Mouse (Mus musculus): ENCODE measurements around the gene Vmn2r11. TPM values are rescaled to one million over a fixed set of nuclear protein-coding genes. Genes with fewer than 3 reads are reported as not detected.
"Not testable (repeated sequence)": the region's sequence is repeated elsewhere in the genome, so short reads cannot be mapped to it uniquely, and the experiment has no call there.

Gene Vmn2r11
- not detected in 2 replicates for polyA plus RNA-seq (2015; fragmentation: Nextera tagmentation; extraction: Ambion mirVana)

- not testable (repeated sequence) for H3K4me3 ChIP-seq (replicated peaks; ENCODE audit: low read length); H3K27ac ChIP-seq (ENCODE audit: low read length); H3K27me3 ChIP-seq (ENCODE audit: control insufficient read depth, insufficient read depth, low read length); ATAC-seq (ENCODE audit: insufficient read depth, low FRiP score); H3K4me2 ChIP-seq (ENCODE audit: low read depth, low read length); H3K36me3 ChIP-seq (ENCODE audit: control insufficient read depth, insufficient read depth, low read length); H3K9ac ChIP-seq (ENCODE audit: low read length); H3K4me1 ChIP-seq (ENCODE audit: control insufficient read depth, insufficient read depth, low read length); H3K9me3 ChIP-seq (replicated peaks; ENCODE audit: control insufficient read depth, low read length)
- WGBS, result 84% methylated on average over 3 of the region's 3 CpGs
Measured at GRCm38 (mm10) chr5:109059469-109059868, at the start of gene Vmn2r11. TSS of gene Vmn2r11 (minus strand) at chr5:109059569.

GRCm38 (mm10) chr5:109097850-109098249 lies 38.5 kb upstream of the Vmn2r11 start, which contains the start of gene Vmn2r12:
TSS of gene Vmn2r12 (minus strand) at chr5:109097950.
- H3K4me1 ChIP-seq (ENCODE audit: control insufficient read depth, insufficient read depth, low read length); H3K27ac ChIP-seq (ENCODE audit: low read length); H3K27me3 ChIP-seq (ENCODE audit: control insufficient read depth, insufficient read depth, low read length); ATAC-seq (ENCODE audit: insufficient read depth, low FRiP score); H3K36me3 ChIP-seq (ENCODE audit: control insufficient read depth, insufficient read depth, low read length); H3K9ac ChIP-seq (ENCODE audit: low read length); H3K4me3 ChIP-seq (replicated peaks; ENCODE audit: low read length); H3K9me3 ChIP-seq (replicated peaks; ENCODE audit: control insufficient read depth, low read length); H3K4me2 ChIP-seq (ENCODE audit: low read depth, low read length): not testable (repeated sequence)
- whole genome bisulfite sequencing, result 82% methylated on average over 5 of the region's 5 CpGs

GRCm38 (mm10) chr5:109096482-109096881 lies 37.1 kb upstream of the Vmn2r11 start:
- H3K4me3 ChIP-seq (replicated peaks; ENCODE audit: low read length), result not testable (repeated sequence)
- 72% methylated on average over 3 of the region's 3 CpGs for WGBS

GRCm38 (mm10) chr5:109072016-109072415 lies 12.6 kb upstream of the Vmn2r11 start:
- ATAC-seq (ENCODE audit: insufficient read depth, low FRiP score); H3K4me3 ChIP-seq (replicated peaks; ENCODE audit: low read length); H3K4me2 ChIP-seq (ENCODE audit: low read depth, low read length); H3K36me3 ChIP-seq (ENCODE audit: control insufficient read depth, insufficient read depth, low read length); H3K27ac ChIP-seq (ENCODE audit: low read length); H3K4me1 ChIP-seq (ENCODE audit: control insufficient read depth, insufficient read depth, low read length); H3K9me3 ChIP-seq (replicated peaks; ENCODE audit: control insufficient read depth, low read length); H3K9ac ChIP-seq (ENCODE audit: low read length); H3K27me3 ChIP-seq (ENCODE audit: control insufficient read depth, insufficient read depth, low read length): not testable (repeated sequence)
- WGBS, result 38% methylated on average over 4 of the region's 4 CpGs

More at GRCm38 (mm10) chr5:109096482-109096881, 37.1 kb upstream of the Vmn2r11 start:
- H3K36me3 ChIP-seq (ENCODE audit: control insufficient read depth, insufficient read depth, low read length); H3K27me3 ChIP-seq (ENCODE audit: control insufficient read depth, insufficient read depth, low read length); H3K9me3 ChIP-seq (replicated peaks; ENCODE audit: control insufficient read depth, low read length); H3K27ac ChIP-seq (ENCODE audit: low read length); ATAC-seq (ENCODE audit: insufficient read depth, low FRiP score); H3K9ac ChIP-seq (ENCODE audit: low read length); H3K4me2 ChIP-seq (ENCODE audit: low read depth, low read length); H3K4me1 ChIP-seq (ENCODE audit: control insufficient read depth, insufficient read depth, low read length): not testable (repeated sequence)

- ATAC-seq (ENCODE audit: insufficient read depth, low FRiP score), result no peak
- no peak overlapping the region for H3K27ac ChIP-seq (ENCODE audit: low read length)
- H3K4me2 ChIP-seq (ENCODE audit: low read depth, low read length), result no peak overlapping the region
- no peak overlapping the region for H3K4me3 ChIP-seq (replicated peaks; ENCODE audit: low read length)
- no peaks in the 10 kb centered on the region for H3K9me3 ChIP-seq (replicated peaks; ENCODE audit: control insufficient read depth, low read length)
- no peaks in the 10 kb centered on the region for H3K27me3 ChIP-seq (ENCODE audit: control insufficient read depth, insufficient read depth, low read length)
- WGBS, result 75% methylated on average over 1 of the region's 1 CpGs
- H3K36me3 ChIP-seq (ENCODE audit: control insufficient read depth, insufficient read depth, low read length), result no peaks in the 10 kb centered on the region
- H3K4me1 ChIP-seq (ENCODE audit: control insufficient read depth, insufficient read depth, low read length), result no peaks in the 10 kb centered on the region
- no peak overlapping the region for H3K9ac ChIP-seq (ENCODE audit: low read length)
Measured at GRCm38 (mm10) chr5:109055286-109055685, 4.1 kb downstream of the Vmn2r11 start.

GRCm38 (mm10) chr5:109032591-109032990 lies 26.8 kb downstream of the Vmn2r11 start:
- Histone ChIP-seq H3K4me3 (replicated peaks; ENCODE audit: low read length) (no peak overlapping the region), H3K36me3 (ENCODE audit: control insufficient read depth, insufficient read depth, low read length) (no peaks in the 10 kb centered on the region), H3K27me3 (ENCODE audit: control insufficient read depth, insufficient read depth, low read length) (no peaks in the 10 kb centered on the region), H3K9ac (ENCODE audit: low read length) (no peak overlapping the region), H3K4me2 (ENCODE audit: low read depth, low read length) (no peak overlapping the region), H3K4me1 (ENCODE audit: control insufficient read depth, insufficient read depth, low read length) (no peaks in the 10 kb centered on the region), H3K27ac (ENCODE audit: low read length) (no peak overlapping the region), H3K9me3 (replicated peaks; ENCODE audit: control insufficient read depth, low read length) (no peaks in the 10 kb centered on the region)
- ATAC-seq (ENCODE audit: insufficient read depth, low FRiP score), result no peak

GRCm38 (mm10) chr5:109006427-109006826 lies 52.9 kb downstream of the Vmn2r11 start, which contains the start of gene Vmn2r10:
TSS of gene Vmn2r10 (minus strand) at chr5:109006527.
- not testable (repeated sequence) for H3K4me1 ChIP-seq (ENCODE audit: control insufficient read depth, insufficient read depth, low read length); H3K4me3 ChIP-seq (replicated peaks; ENCODE audit: low read length); H3K4me2 ChIP-seq (ENCODE audit: low read depth, low read length); ATAC-seq (ENCODE audit: insufficient read depth, low FRiP score); H3K9ac ChIP-seq (ENCODE audit: low read length); H3K36me3 ChIP-seq (ENCODE audit: control insufficient read depth, insufficient read depth, low read length); H3K9me3 ChIP-seq (replicated peaks; ENCODE audit: control insufficient read depth, low read length); H3K27me3 ChIP-seq (ENCODE audit: control insufficient read depth, insufficient read depth, low read length); H3K27ac ChIP-seq (ENCODE audit: low read length)

Other genes starting within 250 kb of the Vmn2r11 start
- not detected in 2 replicates for gene Vmn2r9, start 207.0 kb downstream of the Vmn2r11 start, polyA plus RNA-seq (2015; fragmentation: Nextera tagmentation; extraction: Ambion mirVana)
- not detected in 2 replicates for gene Vmn2r10, start 53.0 kb downstream of the Vmn2r11 start, polyA plus RNA-seq (2015; fragmentation: Nextera tagmentation; extraction: Ambion mirVana)
- not detected in 2 replicates for gene Vmn2r12, start 38.4 kb upstream of the Vmn2r11 start, polyA plus RNA-seq (2015; fragmentation: Nextera tagmentation; extraction: Ambion mirVana)
- gene Vmn2r13, start 132.6 kb upstream of the Vmn2r11 start, polyA plus RNA-seq (2015; fragmentation: Nextera tagmentation; extraction: Ambion mirVana), result not detected in 2 replicates
- not detected in 2 replicates for gene Vmn2r14, start 165.1 kb upstream of the Vmn2r11 start, polyA plus RNA-seq (2015; fragmentation: Nextera tagmentation; extraction: Ambion mirVana)
- gene Vmn2r15, start 238.1 kb upstream of the Vmn2r11 start, polyA plus RNA-seq (2015; fragmentation: Nextera tagmentation; extraction: Ambion mirVana), result not detected in 2 replicates